Mouse (Mus musculus) heart, embryonic 11.5 days (tissue): ENCODE data around the gene Slc25a19. TPM values are rescaled to one million over a fixed set of nuclear protein-coding genes. Genes with fewer than 3 reads are reported as not detected.

ENCODE experiments used
- ATAC-seq: fragments of 200-750 bp; cut with Nextera tagmentation; replicated peaks from 2 replicates; pipeline ENCODE4 v1.8.0; 2017; ENCODE audit warnings: moderate library complexity; ENCODE audit not compliant: insufficient number of reproducible peaks, low FRiP score, low TSS enrichment
- H3K27ac ChIP-seq: fragments of 300-500 bp; sonication (generic); 2 replicates; pipeline ENCODE4 v1.5.1; 2014; ENCODE audit warnings: mild to moderate bottlenecking, low read depth, low read length
- H3K27me3 ChIP-seq: fragments of 300-500 bp; sonication (generic); 2 replicates; pipeline ENCODE4 v1.6.1; 2014; ENCODE audit warnings: mild to moderate bottlenecking, low read length, mixed read lengths; ENCODE audit not compliant: control insufficient read depth, insufficient read depth
- H3K36me3 ChIP-seq: fragments of 300-500 bp; sonication (generic); 2 replicates; pipeline ENCODE4 v1.6.1; 2014; ENCODE audit warnings: mild to moderate bottlenecking, low read length, moderate library complexity, mixed read lengths; ENCODE audit not compliant: control insufficient read depth, insufficient read depth
- H3K4me1 ChIP-seq: fragments of 300-500 bp; sonication (generic); 2 replicates; pipeline ENCODE4 v1.6.1; 2014; ENCODE audit warnings: low read length; ENCODE audit not compliant: control insufficient read depth, insufficient read depth
- H3K4me2 ChIP-seq: fragments of 300-500 bp; sonication (generic); 2 replicates; pipeline ENCODE4 v1.6.1; 2014; ENCODE audit warnings: mild to moderate bottlenecking, moderate library complexity
- H3K4me3 ChIP-seq: fragments of 300-500 bp; sonication (generic); 2 replicates; pipeline ENCODE4 v1.5.1; 2014; ENCODE audit warnings: low read depth, low read length
- H3K9ac ChIP-seq: fragments of 300-500 bp; sonication (generic); 2 replicates; pipeline ENCODE4 v1.6.1; 2014; ENCODE audit warnings: mild to moderate bottlenecking, low read depth, low read length, moderate library complexity
- H3K9me3 ChIP-seq: fragments of 300-500 bp; sonication (generic); replicated peaks from 2 replicates; pipeline ENCODE4 v1.6.1; 2016; ENCODE audit warnings: low read length; ENCODE audit not compliant: control insufficient read depth
- WGBS: fragments of 180-500 bp; shearing (Covaris S2); extraction: QIAGEN DNeasy Blood & Tissue Kit; methylation state at CpG from one replicate; pipeline ENCODE4 v1.1.7; 2014; ENCODE audit not compliant: insufficient replicate concordance; 5-methylcytosine and 5-hydroxymethylcytosine counted together
- polyA plus RNA-seq: library from polyadenylated mRNA; unstranded; fragments of >200 nt; fragmentation: Nextera tagmentation; extraction: Ambion mirVana; gene quantifications from 2 replicates; pipeline ENCODE4 v1.2.1, GENCODE M21; 2014

Gene Slc25a19
- polyA plus RNA-seq, 1 experiment from 2014 or later = 35.7 TPM

GRCm38 (mm10) chr11:115612410-115613137 is 15.5 kb downstream of the Slc25a19 start, which contains the start of gene Mif4gd:
Gene Mif4gd, minus strand, starts transcription at chr11:115612969.
- H3K4me3 ChIP-seq = peak within 1 kb of the TSS; percentile 68
- H3K27me3 ChIP-seq = no peaks in the 10 kb centered on the region
- peaks cover 17% of the 10 kb centered on the region for H3K36me3 ChIP-seq
- H3K9me3 ChIP-seq = no peaks in the 10 kb centered on the region
- peak within 1 kb of the TSS; percentile 88 for H3K27ac ChIP-seq
- under 1% methylated on average over 58 of the region's 80 CpGs for WGBS
- peak within 1 kb of the TSS; percentile 81 for H3K9ac ChIP-seq
- peaks cover 18% of the 10 kb centered on the region for H3K4me1 ChIP-seq
- H3K4me2 ChIP-seq = peak within 1 kb of the TSS; percentile 99
- peak; percentile 74 for ATAC-seq

GRCm38 (mm10) chr11:115612059-115612409 is 16.1 kb downstream of the Slc25a19 start:
- peaks cover 21% of the 10 kb centered on the region for H3K36me3 ChIP-seq
- peak overlapping the region; percentile 88 for H3K27ac ChIP-seq
- H3K9me3 ChIP-seq = no peaks in the 10 kb centered on the region
- WGBS = under 1% methylated on average over 13 of the region's 13 CpGs
- peak overlapping the region; percentile 68 for H3K4me3 ChIP-seq
- no peak for ATAC-seq
- peak overlapping the region; percentile 81 for H3K9ac ChIP-seq
- H3K27me3 ChIP-seq = no peaks in the 10 kb centered on the region
- peak overlapping the region; percentile 99 for H3K4me2 ChIP-seq
- H3K4me1 ChIP-seq = peaks cover 18% of the 10 kb centered on the region

- Histone ChIP-seq H3K36me3 (peaks cover 30% of the 10 kb centered on the region), H3K4me3 (no peak overlapping the region), H3K9me3 (no peaks in the 10 kb centered on the region), H3K27ac (no peak overlapping the region), H3K4me2 (no peak overlapping the region), H3K9ac (0 out of 2 replicates have a peak overlapping the region, but pooled peaks have one; percentile 81), H3K27me3 (no peaks in the 10 kb centered on the region), H3K4me1 (peaks cover 18% of the 10 kb centered on the region)
- ATAC-seq = no peak
- 73% methylated on average over 6 of the region's 6 CpGs for WGBS
Measured at GRCm38 (mm10) chr11:115611173-115611572, 16.9 kb downstream of the Slc25a19 start.

- Histone ChIP-seq H3K27ac (no peak overlapping the region), H3K4me1 (peaks cover 23% of the 10 kb centered on the region), H3K9ac (no peak overlapping the region), H3K4me3 (no peak overlapping the region), H3K36me3 (peaks cover 31% of the 10 kb centered on the region), H3K4me2 (no peak overlapping the region), H3K27me3 (no peaks in the 10 kb centered on the region), H3K9me3 (no peaks in the 10 kb centered on the region)
- 58% methylated on average over 3 of the region's 3 CpGs for WGBS
- ATAC-seq = no peak
Measured at GRCm38 (mm10) chr11:115609576-115609975, 18.5 kb downstream of the Slc25a19 start.

GRCm38 (mm10) chr11:115608421-115609399 is 19.4 kb downstream of the Slc25a19 start:
- ATAC-seq = no peak
- 77% methylated on average over 23 of the region's 23 CpGs for WGBS
- Histone ChIP-seq H3K9ac (no peak overlapping the region), H3K27ac (no peak overlapping the region), H3K36me3 (peaks cover 31% of the 10 kb centered on the region), H3K4me3 (no peak overlapping the region), H3K9me3 (no peaks in the 10 kb centered on the region), H3K4me2 (no peak overlapping the region), H3K27me3 (no peaks in the 10 kb centered on the region), H3K4me1 (peaks cover 19% of the 10 kb centered on the region)

GRCm38 (mm10) chr11:115606733-115607132 is 21.4 kb downstream of the Slc25a19 start:
- Histone ChIP-seq H3K27ac (no peak overlapping the region), H3K4me2 (no peak overlapping the region), H3K4me1 (peaks cover 24% of the 10 kb centered on the region), H3K9me3 (no peaks in the 10 kb centered on the region), H3K27me3 (no peaks in the 10 kb centered on the region), H3K9ac (no peak overlapping the region), H3K4me3 (no peak overlapping the region), H3K36me3 (peaks cover 31% of the 10 kb centered on the region)
- ATAC-seq = no peak
- 91% methylated on average over 18 of the region's 18 CpGs for WGBS

- no peaks in the 10 kb centered on the region for H3K9me3 ChIP-seq
- WGBS = under 1% methylated on average over 26 of the region's 26 CpGs
- peaks cover 32% of the 10 kb centered on the region for H3K4me1 ChIP-seq
- H3K4me3 ChIP-seq = peak overlapping the region; percentile 91
- ATAC-seq = no peak
- H3K9ac ChIP-seq = peak overlapping the region; percentile 89
- peak overlapping the region; percentile 84 for H3K4me2 ChIP-seq
- H3K27ac ChIP-seq = peak overlapping the region; percentile 88
- peaks cover 33% of the 10 kb centered on the region for H3K36me3 ChIP-seq
- no peaks in the 10 kb centered on the region for H3K27me3 ChIP-seq
Measured at GRCm38 (mm10) chr11:115604304-115604696, 23.8 kb downstream of the Slc25a19 start.

GRCm38 (mm10) chr11:115603476-115604303 is 24.4 kb downstream of the Slc25a19 start, which contains the start of the genes Mrps7 and Gga3:
Gene Mrps7, plus strand, starts transcription at chr11:115603925.
Gene Gga3, minus strand, starts transcription at chr11:115604051.
- peak; percentile 90 for ATAC-seq
- Histone ChIP-seq H3K27ac (peak within 1 kb of the TSS; percentile 88), H3K4me1 (peaks cover 32% of the 10 kb centered on the region), H3K9me3 (no peaks in the 10 kb centered on the region), H3K4me2 (peak within 1 kb of the TSS; percentile 84), H3K4me3 (peak within 1 kb of the TSS; percentile 91), H3K27me3 (no peaks in the 10 kb centered on the region), H3K36me3 (peaks cover 29% of the 10 kb centered on the region), H3K9ac (peak within 1 kb of the TSS; percentile 89)
- WGBS = under 1% methylated on average over 89 of the region's 93 CpGs
